Mouse (Mus musculus) stomach, postnatal 0 days (tissue): Measurements from ENCODE around the gene Msx3. TPM values are rescaled to one million over a fixed set of nuclear protein-coding genes. Genes with fewer than 3 reads are reported as not detected.

Experiments used
- ATAC-seq: fragments of 200-750 bp; cut with Nextera tagmentation; 2 replicates; pipeline ENCODE4 v1.8.0; 2017; ENCODE audit not compliant: low FRiP score, low TSS enrichment
- DNase-seq: peaks from one replicate; pipeline ENCODE4 v3.0.0-alpha.2; 2016; ENCODE audit warnings: low spot score
- H3K27ac ChIP-seq: fragments of 300-500 bp; sonication (generic); replicated peaks from 2 replicates; pipeline ENCODE4 v1.5.1; 2014; ENCODE audit warnings: mild to moderate bottlenecking, control low read depth
- H3K27me3 ChIP-seq: fragments of 300-500 bp; sonication (generic); 2 replicates; pipeline ENCODE4 v1.6.1; 2014; ENCODE audit warnings: low read length; ENCODE audit not compliant: control insufficient read depth, insufficient read depth
- H3K36me3 ChIP-seq: fragments of 300-500 bp; sonication (generic); 2 replicates; pipeline ENCODE4 v1.6.1; 2014; ENCODE audit warnings: low read length, mixed read lengths; ENCODE audit not compliant: control insufficient read depth, insufficient read depth
- H3K4me1 ChIP-seq: fragments of 300-500 bp; sonication (generic); replicated peaks from 2 replicates; pipeline ENCODE4 v1.6.1; 2014; ENCODE audit warnings: antibody characterized with exemption; ENCODE audit not compliant: control insufficient read depth, insufficient read depth
- H3K4me2 ChIP-seq: fragments of 300-500 bp; sonication (generic); replicated peaks from 2 replicates; pipeline ENCODE4 v1.6.1; 2014; ENCODE audit warnings: low read depth, mild to moderate bottlenecking, control low read depth, moderate library complexity
- H3K4me3 ChIP-seq: fragments of 300-500 bp; sonication (generic); 2 replicates; pipeline ENCODE4 v1.5.1; 2014; ENCODE audit warnings: low read depth, low read length, control low read depth
- H3K9ac ChIP-seq: fragments of 300-500 bp; sonication (generic); 2 replicates; pipeline ENCODE4 v1.6.1; 2014; ENCODE audit warnings: mild to moderate bottlenecking, low read length, control low read depth, mixed read lengths
- H3K9me3 ChIP-seq: fragments of 300-500 bp; sonication (generic); 2 replicates; pipeline ENCODE4 v1.6.1; 2016; ENCODE audit warnings: low read length; ENCODE audit not compliant: control insufficient read depth
- CTCF ChIP-seq: IDR thresholded peaks from 2 replicates; pipeline ENCODE4 v1.5.1; 2016; ENCODE audit warnings: antibody characterized with exemption, low read depth, mild to moderate bottlenecking, moderate library complexity
- EP300 ChIP-seq: optimal IDR thresholded peaks from 2 replicates; pipeline ENCODE3; 2016; ENCODE audit warnings: antibody characterized with exemption
- WGBS: fragments of 180-500 bp; shearing (Covaris S2); extraction: QIAGEN DNeasy Blood & Tissue Kit; methylation state at CpG from one replicate; pipeline ENCODE4 v1.1.7; 2014; 5-methylcytosine and 5-hydroxymethylcytosine counted together
- polyA plus RNA-seq: library from polyadenylated mRNA; unstranded; fragments of >200 nt; fragmentation: Nextera tagmentation; extraction: Ambion mirVana; gene quantifications from 2 replicates; pipeline ENCODE4 v1.2.1, GENCODE M21; 2015

The Msx3 gene
- polyA plus RNA-seq, 1 experiment from 2014 or later = not detected

- under 1% methylated on average over 6 of the region's 6 CpGs for WGBS
- H3K27me3 ChIP-seq = peaks cover 9% of the 10 kb centered on the region; the same call in 1 of the 2 replicates
- TF ChIP-seq EP300 (no peak), CTCF (no peak)
- H3K27ac ChIP-seq = peak overlapping the region; percentile 31; the same call in 1 of the 2 replicates
- no peak for DNase-seq
- peak overlapping the region; percentile 33 for H3K4me3 ChIP-seq
- peak overlapping the region; percentile 52 for H3K4me2 ChIP-seq
- H3K9me3 ChIP-seq = no peaks in the 10 kb centered on the region
- no peak overlapping the region for H3K9ac ChIP-seq
- ATAC-seq = no peak
- H3K4me1 ChIP-seq = no peaks in the 10 kb centered on the region; the same call in 1 of the 2 replicates
- no peaks in the 10 kb centered on the region for H3K36me3 ChIP-seq
Measured at GRCm38 (mm10) chr7:140061832-140062130, 12.9 kb upstream of the Msx3 start.

DNA sequence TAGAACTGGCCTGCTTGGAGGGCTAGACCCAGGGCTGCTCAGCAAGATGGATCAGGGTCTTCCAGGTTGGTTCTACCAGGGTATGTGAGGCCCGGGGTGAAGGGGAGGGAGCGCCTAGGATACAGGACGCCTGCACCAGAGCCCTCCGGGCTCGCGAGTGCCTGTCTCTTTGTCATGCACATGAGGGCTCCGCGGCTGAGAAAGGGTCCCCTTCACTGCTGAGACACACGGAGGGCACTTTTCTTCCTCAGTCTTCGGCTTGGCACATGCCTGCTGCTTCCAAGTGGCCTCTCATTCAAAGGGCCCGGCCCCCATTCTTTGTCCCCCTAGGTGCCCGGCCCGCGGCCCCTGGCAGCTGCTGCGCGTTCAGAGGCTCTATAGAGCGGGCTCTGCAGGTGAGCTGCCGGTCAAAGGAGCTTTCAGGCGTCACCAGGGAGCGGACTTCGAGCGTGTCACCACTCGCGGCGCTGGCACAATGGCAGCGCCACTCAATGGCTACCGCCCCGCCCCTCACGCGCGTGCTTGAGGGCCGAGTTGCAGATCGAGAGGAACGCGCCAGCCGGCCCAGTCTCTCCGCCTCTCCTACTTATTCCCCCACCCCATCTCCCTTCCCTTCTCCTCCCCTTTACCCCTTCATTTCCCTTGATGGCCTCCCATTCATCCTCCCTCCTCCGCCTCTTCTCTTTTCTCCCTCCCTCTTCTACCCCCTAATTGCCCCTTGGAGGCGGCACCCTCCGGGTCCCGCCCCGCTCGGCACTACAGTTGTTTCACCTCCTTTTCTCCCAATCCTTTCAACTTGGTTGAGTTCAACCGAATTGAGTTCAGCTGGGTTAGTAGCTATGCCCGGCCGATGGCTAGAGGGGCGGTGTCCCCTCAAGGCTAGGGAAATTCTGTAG, 12.3 kb upstream of the Msx3 start:
- Histone ChIP-seq H3K9me3 (no peaks in the 10 kb centered on the region), H3K9ac (no peak overlapping the region; the same call in 1 of the 2 replicates), H3K36me3 (no peaks in the 10 kb centered on the region), H3K4me3 (peak overlapping the region; percentile 33), H3K27me3 (peaks cover 9% of the 10 kb centered on the region; the same call in 1 of the 2 replicates), H3K4me1 (no peaks in the 10 kb centered on the region; the same call in 1 of the 2 replicates), H3K4me2 (peak overlapping the region; percentile 52), H3K27ac (peak overlapping the region; percentile 24; the same call in 1 of the 2 replicates)
- WGBS = 2% methylated on average over 41 of the region's 47 CpGs
- ATAC-seq (0 out of 2 replicates have a peak, but pooled peaks have one; percentile 19), DNase-seq (peak; percentile 71)
- TF ChIP-seq CTCF (no peak), EP300 (no peak)

- peaks cover 9% of the 10 kb centered on the region; the same call in 1 of the 2 replicates for H3K27me3 ChIP-seq
- no peak overlapping the region for H3K4me3 ChIP-seq
- H3K4me2 ChIP-seq = no peak overlapping the region
- no peaks in the 10 kb centered on the region for H3K9me3 ChIP-seq
- H3K36me3 ChIP-seq = no peaks in the 10 kb centered on the region
- H3K27ac ChIP-seq = no peak overlapping the region
- DNase-seq (no peak), ATAC-seq (no peak)
- H3K9ac ChIP-seq = no peak overlapping the region
- H3K4me1 ChIP-seq = no peaks in the 10 kb centered on the region; the same call in 1 of the 2 replicates
- no peak for TF ChIP-seq EP300
- no peak for TF ChIP-seq CTCF
- WGBS = 39% methylated on average over 4 of the region's 4 CpGs
Measured at GRCm38 (mm10) chr7:140059601-140060000, 10.7 kb upstream of the Msx3 start.

- DNase-seq = no peak
- no peak overlapping the region for H3K27ac ChIP-seq
- peak overlapping the region; percentile 36 for H3K4me3 ChIP-seq
- H3K9ac ChIP-seq = peak overlapping the region; percentile 43; the same call in 1 of the 2 replicates
- WGBS = 36% methylated on average over 7 of the region's 7 CpGs
- H3K36me3 ChIP-seq = no peaks in the 10 kb centered on the region
- TF ChIP-seq EP300 (no peak), CTCF (no peak)
- H3K4me2 ChIP-seq = peak overlapping the region; percentile 62
- no peaks in the 10 kb centered on the region for H3K9me3 ChIP-seq
- no peaks in the 10 kb centered on the region; the same call in 1 of the 2 replicates for H3K4me1 ChIP-seq
- H3K27me3 ChIP-seq = peaks cover 9% of the 10 kb centered on the region; the same call in 1 of the 2 replicates
- ATAC-seq = no peak
Measured at GRCm38 (mm10) chr7:140058528-140058927, 9.6 kb upstream of the Msx3 start.

GRCm38 (mm10) chr7:140057413-140058407, 8.8 kb upstream of the Msx3 start:
- 5% methylated on average over 52 of the region's 53 CpGs for WGBS
- no peak overlapping the region for H3K27ac ChIP-seq
- no peaks in the 10 kb centered on the region for H3K9me3 ChIP-seq
- no peaks in the 10 kb centered on the region; the same call in 1 of the 2 replicates for H3K4me1 ChIP-seq
- TF ChIP-seq EP300 (no peak), CTCF (peak; percentile 39)
- peak overlapping the region; percentile 62 for H3K4me2 ChIP-seq
- ATAC-seq = peak; percentile 78
- peak overlapping the region; percentile 43 for H3K9ac ChIP-seq
- H3K27me3 ChIP-seq = peaks cover 9% of the 10 kb centered on the region; the same call in 1 of the 2 replicates
- no peaks in the 10 kb centered on the region for H3K36me3 ChIP-seq
- DNase-seq = peak; percentile 74
- peak overlapping the region; percentile 36 for H3K4me3 ChIP-seq
